Mouse (Mus musculus) colon, adult 2 months (tissue): ENCODE measurements around the gene Man2a1. TPM values are rescaled to one million over a fixed set of nuclear protein-coding genes. Genes with fewer than 3 reads are reported as not detected.

Experiments
- polyA plus RNA-seq: library from polyadenylated mRNA; depleted of rRNA; stranded (reverse); fragments of >200 nt; gene quantifications from 2 replicates; pipeline ENCODE4 v1.2.3, GENCODE M21; 2012; rRNA removed

Gene Man2a1
- 10.7 and 11.3 TPM in 2 replicates for polyA plus RNA-seq

GRCm38 (mm10) chr17:64600372-64601090 is at the start of gene Man2a1:
TSS of gene Man2a1 (plus strand) at chr17:64600736.

Other genes with a start within 250 kb of the Man2a1 start
- not detected in 2 replicates for gene 4930583I09Rik, start 235.3 kb downstream of the Man2a1 start, polyA plus RNA-seq